Mouse (Mus musculus) liver (tissue): ENCODE results near the gene Dgke.
"Not testable (repeated sequence)": the region's sequence is repeated elsewhere in the genome, so short reads cannot be mapped to it uniquely, and the experiment has no call there.

Source experiments
- DNase-seq: peaks from one replicate; pipeline ENCODE4 v3.0.0-alpha.2; 2020; ENCODE audit warnings: mixed read lengths

Dgke gene

GRCm38 (mm10) chr11:89073541-89073940 is 6.9 kb upstream of the Dgke start, which contains the start of gene Gm525:
Gene Gm525, plus strand, starts transcription at chr11:89073841.
- DNase-seq: no peak

GRCm38 (mm10) chr11:89071522-89071921 is 4.9 kb upstream of the Dgke start:
- DNase-seq: no peak

GRCm38 (mm10) chr11:89069303-89069702 is 2.7 kb upstream of the Dgke start:
- peak; percentile 61 for DNase-seq

GRCm38 (mm10) chr11:89068649-89069048 is 2.0 kb upstream of the Dgke start:
- no peak for DNase-seq

- DNase-seq: no peak
These were observed 1.3 kb upstream of the Dgke start for GRCm38 (mm10) chr11:89067871-89068490.

GRCm38 (mm10) chr11:89067301-89067822 is 712 bp upstream of the Dgke start:
- DNase-seq: no peak

GRCm38 (mm10) chr11:89066126-89066525 is 524 bp downstream of the Dgke start:
- DNase-seq: no peak

- DNase-seq: peak; percentile 59
These were observed 1.4 kb downstream of the Dgke start for GRCm38 (mm10) chr11:89065297-89065696.

- peak; percentile 28 for DNase-seq
These were observed 2.3 kb downstream of the Dgke start for GRCm38 (mm10) chr11:89064312-89064711.

- no peak for DNase-seq
These were observed 5.3 kb downstream of the Dgke start for GRCm38 (mm10) chr11:89061362-89061761.

- DNase-seq: peak; percentile 94
These were observed 6.1 kb downstream of the Dgke start for GRCm38 (mm10) chr11:89060423-89061089.

- DNase-seq: peak; percentile 38
These were observed 6.7 kb downstream of the Dgke start for GRCm38 (mm10) chr11:89059919-89060422.

- peak; percentile 38 for DNase-seq
These were observed 8.0 kb downstream of the Dgke start for GRCm38 (mm10) chr11:89058515-89059270.

GRCm38 (mm10) chr11:89055931-89056690 is 10.5 kb downstream of the Dgke start:
- no peak for DNase-seq

- no peak for DNase-seq
These were observed 14.9 kb downstream of the Dgke start for GRCm38 (mm10) chr11:89051767-89052166.

GRCm38 (mm10) chr11:89046021-89046420 is 20.6 kb downstream of the Dgke start:
- DNase-seq: no peak

GRCm38 (mm10) chr11:89045501-89045900 is 21.1 kb downstream of the Dgke start:
- not testable (repeated sequence) for DNase-seq

- DNase-seq: no peak
These were observed 23.6 kb downstream of the Dgke start for GRCm38 (mm10) chr11:89043046-89043445.

- DNase-seq: not testable (repeated sequence)
These were observed 25.6 kb downstream of the Dgke start for GRCm38 (mm10) chr11:89041073-89041472.

- DNase-seq: peak; percentile 71
These were observed 27.3 kb downstream of the Dgke start for GRCm38 (mm10) chr11:89039325-89039724.

- DNase-seq: no peak
These were observed 28.2 kb downstream of the Dgke start for GRCm38 (mm10) chr11:89038496-89038895.

- DNase-seq: no peak
These were observed 31.1 kb downstream of the Dgke start for GRCm38 (mm10) chr11:89035552-89035951.
